33 mouse cellular contexts compared by ENCODE assay signal in the genomic region with DNA sequence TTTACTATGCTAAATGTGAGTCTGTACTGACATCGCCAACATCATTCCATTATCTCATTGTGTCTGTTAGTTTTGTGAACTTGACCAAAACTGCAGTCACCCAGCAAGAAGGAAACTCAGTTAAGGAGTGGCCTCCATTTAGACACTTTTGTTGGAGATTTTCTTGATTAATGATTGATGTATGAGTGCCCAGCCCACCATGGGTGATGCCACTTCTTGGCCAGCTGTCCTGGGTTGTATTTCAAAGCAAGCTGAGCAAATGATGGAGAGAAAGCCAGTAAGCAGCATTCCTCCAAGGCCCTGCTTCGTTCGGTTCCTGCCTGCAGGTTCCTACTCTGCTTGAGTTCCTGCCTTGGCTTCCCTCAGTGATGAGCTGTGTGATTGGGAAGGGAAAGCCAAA. TPM values are rescaled to one million over a fixed set of nuclear protein-coding genes. Genes with fewer than 3 reads are reported as not detected.
DNase-seq lines count a peak whose midpoint lies in the region; ATAC-seq and TF ChIP-seq lines count a peak whose summit lies in the region.
"Had no signal": no experiment of that assay in that cellular context is flagged by ENCODE, and none has a peak within 500 bp of the region (broad histone marks: within the 10 kb centered on the region; RNA-seq: fewer than 3 reads in every experiment).

No protein-coding gene starts in this region.

- no peak for TF ChIP-seq CTCF in gastrocnemius, adult 2 months (IDR thresholded peaks at IDR 0.05)
- TF ChIP-seq CTCF in kidney, adult 2 months (conservative IDR thresholded peaks at IDR 0.05; ENCODE audit: insufficient read depth, insufficient read length, low read depth, low read length), result no peak
- no peak for TF ChIP-seq CTCF in liver, adult 2 months (IDR thresholded peaks at IDR 0.05; ENCODE audit: low read depth, low read length)

- no peaks in the 10 kb centered on the region for H3K9me3 ChIP-seq in liver, embryonic 11.5 days (ENCODE audit: control insufficient read depth, low read length)
- H3K9me3 ChIP-seq: embryonic facial prominence, embryonic 13.5 days; embryonic facial prominence, embryonic 15.5 days; forebrain, embryonic 10.5 days; forebrain, embryonic 12.5 days; G1E had no signal

- no peak overlapping the region for H3K4me3 ChIP-seq in gastrocnemius, adult 2 months
- H3K4me3 ChIP-seq in kidney, adult 2 months (ENCODE audit: insufficient read depth, low read depth, low read length), result no peak overlapping the region
- no peak overlapping the region for H3K4me3 ChIP-seq in liver, adult 2 months (ENCODE audit: insufficient read depth, low read depth, low read length)
- H3K4me3 ChIP-seq in liver, embryonic 11.5 days (ENCODE audit: low read depth, low read length), result no peak overlapping the region
- H3K4me3 ChIP-seq: embryonic facial prominence, embryonic 13.5 days; embryonic facial prominence, embryonic 15.5 days; erythroblast, embryonic 14.5 days; forebrain, embryonic 10.5 days; forebrain, embryonic 12.5 days had no signal

- H3K4me2 ChIP-seq in liver, embryonic 11.5 days, result no peak overlapping the region
- H3K4me2 ChIP-seq: embryonic facial prominence, embryonic 13.5 days; embryonic facial prominence, embryonic 15.5 days; forebrain, embryonic 12.5 days had no signal

- no peak for DNase-seq in gastrocnemius, adult 2 months
- no peak for DNase-seq in gastrocnemius, adult 18-20 months (ENCODE audit: low spot score)
- DNase-seq in kidney, adult 2 months, result peak; percentile 59
- DNase-seq in kidney, adult 18-20 months, result no peak
- peak; percentile 61 for DNase-seq in liver, adult 2 months (ENCODE audit: extremely low read depth, low read depth, low spot score)
- DNase-seq in liver, embryonic 11.5 days (ENCODE audit: low spot score), result no peak
- peak; percentile 42 for DNase-seq in lung, postnatal 10 days
- DNase-seq in lung, adult 18-20 months, result no peak
- DNase-seq: adrenal gland, adult 8-10 months; adrenal gland, postnatal 14 days; adrenal gland, postnatal 36 days; B cell, adult 2 months; cerebellum, adult 11 months; cerebellum, adult 18-20 months; cerebellum, adult 8-10 months; cerebellum, adult 9-11 months; cerebellum, postnatal 14 days; cerebellum, postnatal 36 days; embryo, embryonic 11 days had no signal

- peaks cover 5% of the 10 kb centered on the region for H3K79me2 ChIP-seq in liver, adult 2 months (ENCODE audit: control insufficient read depth, insufficient read depth, low read length)

- peaks cover 16% of the 10 kb centered on the region; the same call in 1 of the 2 replicates for H3K4me1 ChIP-seq in kidney, adult 2 months (ENCODE audit: control insufficient read depth, insufficient read depth, low read length)
- peaks cover 16% of the 10 kb centered on the region for H3K4me1 ChIP-seq in liver, adult 2 months (ENCODE audit: control insufficient read depth, insufficient read depth, low read length)
- no peaks in the 10 kb centered on the region for H3K4me1 ChIP-seq in liver, embryonic 11.5 days (replicated peaks; ENCODE audit: control insufficient read depth, insufficient read depth, low read length)
- H3K4me1 ChIP-seq: embryonic facial prominence, embryonic 13.5 days; embryonic facial prominence, embryonic 15.5 days; forebrain, embryonic 10.5 days; forebrain, embryonic 12.5 days had no signal

- H3K27me3 ChIP-seq in kidney, adult 2 months (replicated peaks; ENCODE audit: control insufficient read depth, insufficient read depth, low read length), result no peaks in the 10 kb centered on the region
- H3K27me3 ChIP-seq in liver, adult 2 months (ENCODE audit: control insufficient read depth, insufficient read depth, low read length), result no peaks in the 10 kb centered on the region
- no peaks in the 10 kb centered on the region for H3K27me3 ChIP-seq in liver, embryonic 11.5 days (replicated peaks; ENCODE audit: control insufficient read depth, insufficient read depth, low read length)
- H3K27me3 ChIP-seq: CH12.LX; embryonic facial prominence, embryonic 13.5 days; embryonic facial prominence, embryonic 15.5 days; forebrain, embryonic 12.5 days; Patski had no signal

- no peak for ATAC-seq in liver, embryonic 11.5 days (replicated peaks; ENCODE audit: low FRiP score)
- ATAC-seq: activated CD4-positive, CD25-positive, alpha-beta regulatory T cell, adult 4 months; CD4-positive, CD25-positive, alpha-beta regulatory T cell, adult 4 months; forebrain, embryonic 14.5 days; Patski had no signal

- H3K9ac ChIP-seq in liver, adult 2 months (ENCODE audit: low read depth, low read length), result no peak overlapping the region
- no peak overlapping the region for H3K9ac ChIP-seq in liver, embryonic 11.5 days (ENCODE audit: low read depth, low read length)
- H3K9ac ChIP-seq: embryonic facial prominence, embryonic 13.5 days; embryonic facial prominence, embryonic 15.5 days; forebrain, embryonic 12.5 days had no signal

- WGBS in kidney, adult 2 months, result 79% methylated on average over 3 of the region's 3 CpGs
- WGBS in liver, adult 2 months, result 44% methylated on average over 3 of the region's 3 CpGs
- WGBS in liver, embryonic 11.5 days, result 87% methylated on average over 3 of the region's 3 CpGs

- H3K36me3 ChIP-seq in kidney, adult 2 months (ENCODE audit: control insufficient read depth, insufficient read depth, low read length), result peaks cover 7% of the 10 kb centered on the region
- H3K36me3 ChIP-seq in liver, adult 2 months (ENCODE audit: control insufficient read depth, insufficient read depth, low read length), result peaks cover 21% of the 10 kb centered on the region
- H3K36me3 ChIP-seq in liver, embryonic 11.5 days (ENCODE audit: control insufficient read depth, insufficient read depth, low read length), result peaks cover 24% of the 10 kb centered on the region

- intact Hi-C loops in gastrocnemius, adult 2 months (cut with DNase I), result loop anchor here (5.0 kb wide), 1 partner anchor 42 kb away; no protein-coding TSS in a partner anchor

- peak overlapping the region; percentile 90 for H3K27ac ChIP-seq in gastrocnemius, adult 2 months
- no peak overlapping the region for H3K27ac ChIP-seq in kidney, adult 2 months (ENCODE audit: insufficient read depth, low read depth, low read length)
- 0 out of 2 replicates have a peak overlapping the region, but pooled peaks have one; percentile 22 for H3K27ac ChIP-seq in liver, adult 2 months (replicated peaks; ENCODE audit: insufficient read depth, low read depth, low read length)
- H3K27ac ChIP-seq in liver, embryonic 11.5 days (ENCODE audit: low read depth, low read length), result no peak overlapping the region
- H3K27ac ChIP-seq: embryonic facial prominence, embryonic 13.5 days; embryonic facial prominence, embryonic 15.5 days; forebrain, embryonic 10.5 days; forebrain, embryonic 12.5 days had no signal

- no peak for TF ChIP-seq POLR2A in kidney, adult 2 months (IDR thresholded peaks at IDR 0.05; ENCODE audit: low read depth, low read length)
- no peak for TF ChIP-seq POLR2A in liver, adult 2 months (IDR thresholded peaks at IDR 0.05; ENCODE audit: extremely low read depth, insufficient read depth, low read length)

RNA-seq across cellular contexts. Expression of a gene that starts 12.4 kb away (rescaled TPM):
- total RNA-seq in gastrocnemius, adult 2 months (2021), result 1 to 10 TPM; 5.9 to 6.6 TPM
- total RNA-seq in gastrocnemius, adult 18-20 months (2021), result 1 to 10 TPM; 4.7 to 5.1 TPM
- polyA plus RNA-seq in kidney, adult 2 months (2012; rRNA removed), result 7.9 and 8.4 TPM in 2 replicates
- 5.7 and 6.4 TPM in 2 replicates for total RNA-seq in liver, adult 2 months (2014; rRNA removed)
- polyA plus RNA-seq in liver, adult 2 months (2012; rRNA removed), result 6.6 TPM in 2 replicates
- polyA plus RNA-seq in liver, embryonic 11.5 days (2014; fragmentation: Nextera tagmentation; extraction: Ambion mirVana), result 22.2 and 23.5 TPM in 2 replicates

RNA-seq across cellular contexts. Expression of a gene that starts 33.0 kb away (rescaled TPM):
- total RNA-seq in gastrocnemius, adult 2 months (2021), result under 1 TPM; 0.36 to 0.53 TPM
- total RNA-seq in gastrocnemius, adult 18-20 months (2021), result under 1 TPM; 0.24 to 0.37 TPM
- polyA plus RNA-seq in kidney, adult 2 months (2012; rRNA removed), result 0.97 and 1.0 TPM in 2 replicates
- total RNA-seq in liver, adult 2 months (2014; rRNA removed), result 0.74 and 1.0 TPM in 2 replicates
- 1.0 TPM in 2 replicates for polyA plus RNA-seq in liver, adult 2 months (2012; rRNA removed)
- polyA plus RNA-seq in liver, embryonic 11.5 days (2014; fragmentation: Nextera tagmentation; extraction: Ambion mirVana), result 0.66 and 0.92 TPM in 2 replicates
- total RNA-seq: G1E had no signal
- polyA plus RNA-seq: activated CD4-positive, CD25-positive, alpha-beta regulatory T cell, adult 4 months; CD4-positive, CD25-positive, alpha-beta regulatory T cell, adult 4 months; embryonic facial prominence, embryonic 11.5 days; embryonic facial prominence, embryonic 13.5 days; erythroblast, embryonic 14.5 days; forebrain, embryonic 12.5 days; forebrain, embryonic 14.5 days; G1E; Patski had no signal

RNA-seq across cellular contexts. Expression of a gene that starts 37.2 kb away (rescaled TPM):
- total RNA-seq in gastrocnemius, adult 2 months (2021), result not detected
- not detected for total RNA-seq in gastrocnemius, adult 18-20 months (2021)
- polyA plus RNA-seq in kidney, adult 2 months (2012; rRNA removed), result 0.07 TPM in 1 of 2 replicates, not detected in the other
- total RNA-seq in liver, adult 2 months (2014; rRNA removed), result 495 and 621 TPM in 2 replicates
- polyA plus RNA-seq in liver, adult 2 months (2012; rRNA removed), result 954 and 976 TPM in 2 replicates
- polyA plus RNA-seq in liver, embryonic 11.5 days (2014; fragmentation: Nextera tagmentation; extraction: Ambion mirVana), result not detected in 2 replicates
- total RNA-seq: CH12.LX; common myeloid progenitor, adult 5-6 weeks; G1E had no signal
- polyA plus RNA-seq: activated CD4-positive, CD25-positive, alpha-beta regulatory T cell, adult 4 months; brain, embryonic 14.5 days; CD4-positive, CD25-positive, alpha-beta regulatory T cell, adult 4 months; embryonic facial prominence, embryonic 11.5 days; embryonic facial prominence, embryonic 13.5 days; embryonic facial prominence, embryonic 15.5 days; erythroblast, embryonic 14.5 days; forebrain, embryonic 10.5 days; forebrain, embryonic 12.5 days; forebrain, embryonic 14.5 days; G1E; Patski had no signal

RNA-seq across cellular contexts. Expression of a gene that starts 44.9 kb away (rescaled TPM):
- 10 to 100 TPM; 45.4 to 50.4 TPM for total RNA-seq in gastrocnemius, adult 2 months (2021)
- 10 to 100 TPM; 36.1 to 45.2 TPM for total RNA-seq in gastrocnemius, adult 18-20 months (2021)
- polyA plus RNA-seq in kidney, adult 2 months (2012; rRNA removed), result 71.1 and 81.0 TPM in 2 replicates
- 32.5 and 55.3 TPM in 2 replicates for total RNA-seq in liver, adult 2 months (2014; rRNA removed)
- polyA plus RNA-seq in liver, adult 2 months (2012; rRNA removed), result 45.8 and 48.1 TPM in 2 replicates
- 85.0 and 85.1 TPM in 2 replicates for polyA plus RNA-seq in liver, embryonic 11.5 days (2014; fragmentation: Nextera tagmentation; extraction: Ambion mirVana)

Comparison
In these comparisons a context has a peak if more than half of its experiments do, and no peak if none do; other contexts are left out.
1. DNase-seq: peak in kidney, adult 2 months (single experiment), liver, adult 2 months (single experiment) and lung, postnatal 10 days (single experiment); none in gastrocnemius, adult 2 months (single experiment), gastrocnemius, adult 18-20 months (single experiment), kidney, adult 18-20 months (single experiment), liver, embryonic 11.5 days (single experiment) and lung, adult 18-20 months (0 of 2).
2. H3K27ac ChIP-seq: peak in gastrocnemius, adult 2 months (single experiment) and liver, adult 2 months (single experiment); none in kidney, adult 2 months (single experiment) and liver, embryonic 11.5 days (single experiment).
3. RNA of a gene that starts 37.2 kb away (total RNA-seq): 495 to 621 TPM in liver, adult 2 months; not detected in gastrocnemius, adult 18-20 months and not detected in gastrocnemius, adult 2 months; every median in the first group is over 100 times any median in the second.